Mouse (Mus musculus): Measurements from ENCODE around the gene Tecpr2.

The Tecpr2 gene

GRCm38 (mm10) chr12:110865571-110865970, 23.5 kb upstream of the Tecpr2 start:
- DNase-seq, result no peak

DNA sequence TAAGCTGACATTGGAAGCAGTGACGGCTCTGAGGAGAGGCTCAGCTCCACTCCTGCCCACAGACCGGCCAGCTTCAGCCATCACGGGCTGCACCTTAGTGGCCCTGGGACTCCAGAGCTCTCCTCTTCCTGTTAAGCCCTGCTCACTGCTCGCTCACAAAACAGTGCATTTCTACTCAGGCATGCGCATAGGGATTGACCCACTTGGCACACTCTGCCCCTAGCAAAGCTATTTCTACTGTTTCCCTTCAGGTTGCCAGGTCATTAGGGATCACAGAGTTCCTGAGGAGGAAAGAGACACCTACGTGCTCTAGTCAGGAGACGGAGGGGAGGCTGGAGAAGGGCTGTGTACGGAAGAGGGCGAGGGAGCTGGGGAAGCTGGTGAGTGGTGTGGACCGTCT, 23.1 kb upstream of the Tecpr2 start:
- DNase-seq, result no peak

DNA sequence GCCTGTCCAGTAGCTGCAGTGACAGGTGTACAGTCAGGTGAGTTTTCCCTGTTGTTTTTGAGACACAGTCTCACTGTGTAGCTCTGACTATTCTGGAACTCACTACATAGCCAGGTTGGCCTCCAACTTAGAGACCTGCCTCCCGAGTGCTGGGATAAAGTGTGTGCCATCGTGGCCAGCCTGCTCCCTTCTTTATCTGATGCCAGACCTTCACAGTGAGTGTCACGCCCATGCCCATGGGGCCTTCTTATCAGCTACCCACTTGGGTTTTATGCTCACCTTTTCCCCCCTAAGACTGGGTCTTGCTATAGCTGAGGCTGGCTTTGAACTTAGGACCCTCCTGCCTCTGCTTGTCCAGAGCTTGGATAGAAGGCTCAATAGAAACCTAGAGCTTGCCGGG, 19.0 kb upstream of the Tecpr2 start:
- DNase-seq, result no peak

- no peak for DNase-seq
Measured at GRCm38 (mm10) chr12:110871247-110871646, 17.8 kb upstream of the Tecpr2 start.

GRCm38 (mm10) chr12:110875351-110875750, 13.7 kb upstream of the Tecpr2 start:
- DNase-seq, result no peak

DNA sequence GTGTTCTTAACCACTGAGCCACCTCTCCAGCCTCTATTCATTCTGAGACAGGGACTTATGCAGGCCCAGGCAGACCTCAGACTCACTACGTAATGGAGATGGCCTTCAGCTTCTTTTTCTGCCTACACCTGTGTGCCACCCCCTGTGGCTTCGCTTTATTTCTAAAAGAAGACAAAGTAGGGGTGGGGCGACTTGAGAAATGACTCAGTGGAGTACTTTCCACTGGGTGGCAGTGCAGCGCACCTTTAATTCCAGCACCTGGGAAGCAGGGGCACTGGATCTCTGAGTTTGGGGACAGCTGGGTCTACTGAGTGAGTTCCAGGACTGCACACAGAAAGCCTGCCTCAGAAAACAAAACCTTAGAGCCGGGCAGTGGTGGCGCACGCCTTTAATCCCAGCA, 6.8 kb upstream of the Tecpr2 start:
- no peak for DNase-seq

GRCm38 (mm10) chr12:110885251-110885650, 3.8 kb upstream of the Tecpr2 start:
- no peak for DNase-seq

DNA sequence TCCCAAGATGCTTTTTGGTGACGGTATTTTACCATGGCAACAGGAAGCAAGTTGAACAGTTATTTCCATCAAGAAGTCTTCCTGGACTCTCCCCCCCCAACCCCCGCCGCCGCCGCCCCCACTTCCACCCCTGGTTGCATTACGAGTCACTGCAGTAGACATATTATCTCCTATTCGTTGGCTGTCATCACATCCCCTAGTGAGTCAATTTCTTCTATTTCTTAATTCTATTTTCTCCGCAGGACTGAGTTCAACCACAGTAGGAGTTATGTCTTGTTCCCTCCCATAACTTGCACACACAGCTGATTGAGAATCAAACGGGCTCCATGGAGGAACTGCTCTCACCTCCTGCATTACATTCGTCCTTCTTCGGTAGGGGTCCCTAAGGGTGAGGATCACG, 958 bp upstream of the Tecpr2 start:
- DNase-seq, result no peak

DNA sequence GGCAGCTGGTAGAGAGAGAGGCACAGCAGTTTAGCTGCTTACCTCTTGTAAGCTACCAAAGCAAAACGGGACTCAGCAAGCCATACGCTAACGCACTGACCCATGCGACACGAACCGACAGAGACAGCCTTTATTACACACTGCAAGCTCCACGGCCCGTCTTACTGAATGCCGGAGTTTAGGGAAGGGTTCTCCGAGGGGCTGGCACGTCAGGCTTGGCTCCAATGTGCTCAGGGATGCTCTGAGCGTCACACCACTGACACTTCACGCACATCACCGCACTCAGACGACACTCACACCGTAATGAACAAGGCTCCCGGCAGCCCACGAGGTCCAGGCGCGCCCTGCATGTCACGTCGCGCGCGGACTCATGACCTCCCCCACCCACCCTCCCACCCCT, 458 bp upstream of the Tecpr2 start:
- DNase-seq, result no peak

DNA sequence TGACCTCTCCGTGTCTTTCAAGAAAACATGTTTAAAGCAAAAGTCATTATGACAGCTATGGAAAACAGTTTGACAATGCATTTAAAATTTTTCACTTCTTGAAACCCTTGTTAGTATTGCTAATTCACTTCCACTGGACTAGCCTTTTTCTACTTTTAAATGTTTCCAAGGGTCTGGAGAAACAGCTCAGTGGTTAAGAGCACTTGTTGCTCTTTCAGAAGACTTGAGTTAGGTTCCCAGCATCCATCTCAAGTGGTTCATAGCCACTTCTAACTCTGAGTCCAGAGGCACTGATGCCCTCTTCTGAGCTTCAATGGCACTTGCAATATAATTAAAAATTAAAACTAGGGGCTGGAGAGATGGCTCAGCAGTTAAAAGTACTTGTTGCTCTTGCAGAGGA, 2.8 kb downstream of the Tecpr2 start:
- no peak for DNase-seq

GRCm38 (mm10) chr12:110902106-110902505, 13.0 kb downstream of the Tecpr2 start:
- no peak for DNase-seq

GRCm38 (mm10) chr12:110903536-110903935, 14.5 kb downstream of the Tecpr2 start:
- no peak for DNase-seq

DNA sequence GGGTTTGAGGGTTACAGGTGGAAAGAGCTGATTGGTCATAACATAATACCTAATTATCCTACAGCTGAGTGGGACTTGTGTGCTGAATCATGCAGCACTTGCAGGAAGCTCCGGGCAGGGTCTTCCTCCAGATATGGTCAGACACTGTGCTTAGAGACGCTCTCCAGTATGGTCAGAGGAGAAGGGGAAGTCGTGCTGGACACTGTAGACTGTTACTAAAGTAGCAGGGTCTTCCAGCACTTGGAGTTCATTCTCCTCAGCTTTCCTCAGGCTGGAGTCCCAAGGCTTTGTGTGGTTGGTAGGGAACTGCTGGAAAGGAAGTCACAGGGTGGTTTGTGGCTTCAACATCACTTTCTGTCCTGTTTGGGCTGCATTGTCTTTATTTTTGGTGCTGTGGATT, 18.8 kb downstream of the Tecpr2 start:
- DNase-seq, result no peak

DNA sequence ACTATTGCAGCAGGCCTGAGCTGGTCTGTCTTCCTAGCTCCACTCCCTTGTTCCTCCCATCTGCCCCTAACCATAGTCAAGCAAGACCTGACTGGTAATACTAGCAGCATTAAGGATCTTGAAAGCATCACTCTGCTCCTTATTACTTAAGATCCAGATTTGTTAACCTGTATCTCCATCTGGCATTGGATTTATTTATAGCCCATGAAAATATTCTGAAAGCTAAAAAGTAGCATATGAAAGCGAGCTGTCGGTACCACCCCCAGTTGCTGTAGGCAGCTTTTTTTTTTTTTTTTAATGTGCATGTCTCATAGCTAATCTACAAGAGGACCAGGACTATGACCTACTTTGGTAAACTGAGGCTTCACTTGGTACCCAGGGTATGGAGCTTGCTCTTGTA, 20.9 kb downstream of the Tecpr2 start:
- DNase-seq, result no peak

DNA sequence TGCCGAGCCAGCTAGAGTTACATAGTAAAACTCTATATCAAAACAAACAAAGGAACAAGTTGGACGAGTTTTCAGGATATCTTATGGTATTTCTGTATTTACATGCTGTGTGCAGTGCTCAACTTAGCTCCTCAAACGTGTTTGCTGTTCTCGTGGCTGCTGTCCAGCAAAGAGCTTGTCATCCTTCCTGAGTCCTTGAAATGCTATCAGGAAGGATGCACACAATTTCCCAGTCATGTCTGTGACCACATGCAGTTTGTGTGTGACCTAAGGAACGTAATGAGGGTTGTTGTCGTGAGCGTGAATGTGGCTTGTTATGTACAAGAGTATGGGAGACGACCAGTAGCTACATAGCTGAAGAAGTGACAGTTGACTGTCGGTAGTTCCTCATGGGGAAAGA, 26.7 kb downstream of the Tecpr2 start:
- DNase-seq, result no peak

- DNase-seq, result no peak
Measured at GRCm38 (mm10) chr12:110920254-110920653, 31.2 kb downstream of the Tecpr2 start.

GRCm38 (mm10) chr12:110921572-110921971, 32.5 kb downstream of the Tecpr2 start:
- DNase-seq, result no peak

DNA sequence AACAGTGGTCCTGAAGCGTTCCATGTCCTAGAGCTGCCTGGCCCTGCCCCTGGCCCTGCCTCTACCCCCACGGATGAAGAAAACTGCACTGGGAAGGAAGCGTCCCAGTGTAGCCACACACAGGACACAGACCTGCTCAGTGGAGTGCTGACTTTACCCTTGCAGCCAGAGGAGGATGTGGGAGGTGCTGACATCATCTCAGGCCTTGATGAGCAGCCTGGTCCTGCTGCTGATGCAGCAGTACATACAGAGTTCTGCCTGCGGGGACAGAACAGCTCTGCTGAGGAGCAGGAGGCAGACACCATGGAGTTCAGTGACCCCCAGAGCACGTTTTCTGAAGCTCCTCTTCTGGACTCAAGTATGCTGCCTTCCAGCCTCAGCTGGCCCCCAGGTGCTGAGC, 43.8 kb downstream of the Tecpr2 start:
- no peak for DNase-seq

GRCm38 (mm10) chr12:110935983-110936620, 47.0 kb downstream of the Tecpr2 start:
- DNase-seq, result peak; percentile 21 to 26

GRCm38 (mm10) chr12:110937496-110937895, 48.4 kb downstream of the Tecpr2 start:
- DNase-seq, result no peak

DNA sequence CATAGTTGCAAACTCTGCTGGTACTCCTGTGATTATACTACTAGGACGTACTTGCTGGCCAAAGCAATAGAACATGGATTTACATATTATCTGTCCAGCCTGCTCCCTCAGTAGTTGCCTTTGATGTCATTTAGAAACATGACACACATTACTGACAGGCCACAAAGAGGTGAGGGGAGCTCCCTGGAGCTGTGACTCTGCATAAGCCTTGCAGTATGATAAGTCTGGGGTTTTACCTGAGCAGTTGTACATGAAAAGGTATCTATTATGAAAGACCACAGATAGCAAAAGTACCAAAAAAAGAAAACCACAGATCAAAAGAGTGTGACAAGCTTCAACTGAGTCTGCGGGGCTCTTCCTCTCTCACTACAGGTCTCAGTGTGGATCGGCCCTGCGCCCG, 50.3 kb downstream of the Tecpr2 start:
- no peak for DNase-seq

- no peak for DNase-seq
Measured at GRCm38 (mm10) chr12:110940869-110941268, 51.8 kb downstream of the Tecpr2 start.

GRCm38 (mm10) chr12:110946216-110946615, 57.2 kb downstream of the Tecpr2 start:
- DNase-seq, result no peak

DNA sequence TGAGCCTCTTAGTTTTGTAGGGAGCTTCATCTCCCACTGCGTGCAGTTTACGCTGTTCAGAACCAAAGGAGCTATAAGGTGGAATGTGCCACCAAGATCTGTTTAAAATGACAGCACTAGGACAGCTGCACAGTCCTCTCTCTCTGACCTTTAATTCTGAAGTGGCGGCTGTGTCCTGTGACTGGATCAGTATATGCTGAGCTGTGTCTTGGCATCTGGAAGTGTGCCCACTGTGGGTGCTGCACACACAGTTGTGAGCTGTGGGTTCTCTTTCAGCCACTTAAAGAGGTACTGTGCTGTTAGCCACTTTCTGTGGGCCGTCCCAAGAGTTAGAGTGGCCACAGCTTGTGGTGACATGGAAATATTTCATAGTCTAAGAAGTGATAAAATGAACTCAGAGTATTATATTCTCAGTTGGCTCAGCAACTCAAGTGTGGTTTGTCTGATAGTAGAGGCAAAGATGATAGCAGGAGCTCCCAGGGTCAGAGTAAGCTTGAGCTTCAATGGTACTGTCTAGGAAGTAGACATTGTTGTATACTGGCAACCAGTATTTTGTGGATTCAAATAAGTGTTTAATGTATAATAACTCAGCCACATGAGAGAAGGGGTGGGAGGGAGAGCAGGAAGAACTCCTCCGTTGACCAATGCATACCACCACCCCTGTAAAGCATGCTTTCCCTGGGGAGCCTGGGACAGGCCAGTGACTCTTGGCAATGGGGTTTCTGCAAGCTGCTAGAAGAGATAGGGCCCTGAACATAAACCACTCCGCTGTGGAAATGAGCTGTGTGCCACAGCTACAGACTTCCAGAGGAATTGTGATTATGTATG, 59.2 kb downstream of the Tecpr2 start:
- DNase-seq, result no peak

GRCm38 (mm10) chr12:110948910-110949201, 59.8 kb downstream of the Tecpr2 start:
- DNase-seq, result no peak
